Mouse (Mus musculus) lung, adult 18-20 months (tissue): ENCODE measurements around the gene Ube3b.
A peak's percentile ranks its signal among the peaks of the same experiment; 100 is the strongest.

Source experiments
- DNase-seq, 2 experiments: peaks; one replicate each; pipeline ENCODE4 v3.0.0; 2022; ENCODE audit warnings: mixed read lengths in 2 of 2

Gene Ube3b

DNA sequence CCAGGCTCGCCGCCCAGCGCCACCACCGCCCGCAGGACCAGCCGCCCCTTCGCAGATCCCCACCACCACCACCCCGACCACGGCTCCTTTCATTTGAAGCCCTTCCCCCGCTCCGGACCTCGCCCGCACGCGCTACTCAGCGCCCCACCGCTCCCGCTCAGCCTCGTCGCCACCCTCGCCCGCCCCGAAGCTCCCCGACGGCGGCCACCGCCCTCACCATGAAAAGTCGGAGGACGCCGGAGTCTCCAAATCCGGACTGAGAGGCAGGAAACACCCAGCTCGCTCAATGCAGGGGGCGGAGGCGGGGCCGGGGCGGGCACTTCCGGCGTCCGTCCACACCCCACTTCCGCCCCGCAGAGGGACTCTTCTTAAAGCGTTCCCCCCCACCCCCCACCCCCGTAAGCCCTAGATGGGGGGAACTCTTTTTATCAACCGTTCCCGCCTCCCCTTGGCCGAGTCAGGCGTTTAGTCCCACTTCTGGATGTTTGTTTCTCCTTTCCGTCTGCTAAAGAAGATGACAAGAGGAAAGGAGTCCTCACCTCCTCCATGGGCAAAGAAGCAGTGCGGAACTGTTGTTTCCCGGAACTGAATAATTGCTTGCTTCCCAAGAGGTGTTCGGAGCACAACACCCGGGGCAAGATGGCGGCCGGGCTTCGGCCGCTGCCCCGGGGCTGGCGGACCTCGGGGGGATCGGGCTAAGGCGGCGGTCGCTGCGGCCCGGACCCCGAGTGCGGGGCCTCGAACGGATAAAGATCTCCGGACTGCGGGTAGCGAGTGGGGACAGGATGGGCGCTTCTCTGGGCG is at the start of gene Ube3b, which contains the start of gene Kctd10:
Gene Ube3b (plus strand): TSS at position 399 of the 804 bp plus-strand sequence.
Gene Kctd10 (minus strand): TSS at position 300 of the 804 bp plus-strand sequence.
- peak; percentile 84 to 89 for DNase-seq

DNA sequence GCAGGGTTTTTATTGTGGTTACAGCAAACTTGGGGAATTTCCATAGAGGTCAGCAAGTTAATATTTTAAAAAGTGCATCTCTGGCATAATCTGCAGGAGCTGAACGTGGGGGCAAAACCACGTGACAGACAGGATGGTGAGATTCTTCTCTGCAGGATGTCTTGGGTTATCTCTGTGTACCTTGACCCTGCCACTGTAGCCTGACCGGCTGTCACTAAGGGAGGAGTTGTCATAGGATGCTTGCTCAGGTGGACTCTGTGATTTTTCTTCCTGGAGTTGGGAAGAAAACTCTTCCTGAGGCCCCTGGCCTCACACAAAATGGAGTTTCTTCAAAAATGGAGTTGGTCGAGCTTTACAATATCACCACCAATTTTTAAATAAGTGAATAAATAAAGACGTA is 37.4 kb upstream of the Ube3b start:
- no peak for DNase-seq

DNA sequence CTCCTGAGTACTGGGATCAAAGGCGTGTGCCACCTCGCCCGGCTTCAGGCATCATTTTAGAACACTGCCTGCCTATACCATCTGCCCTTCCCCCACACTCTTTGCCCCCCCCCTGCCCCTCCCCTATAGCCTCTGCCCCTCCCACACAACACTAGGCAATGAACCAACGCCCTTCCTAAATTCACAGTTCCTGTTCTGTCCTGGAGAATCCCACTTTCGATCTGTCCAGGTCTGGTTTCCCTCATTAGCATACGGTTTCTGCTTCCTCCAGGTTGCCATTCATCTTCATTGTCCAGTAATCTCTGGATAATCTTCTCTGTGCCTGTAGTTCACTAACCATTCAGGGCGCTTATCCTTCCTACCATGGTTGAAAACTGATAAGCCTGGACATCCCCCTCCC is 36.8 kb upstream of the Ube3b start:
- DNase-seq, result no peak

DNA sequence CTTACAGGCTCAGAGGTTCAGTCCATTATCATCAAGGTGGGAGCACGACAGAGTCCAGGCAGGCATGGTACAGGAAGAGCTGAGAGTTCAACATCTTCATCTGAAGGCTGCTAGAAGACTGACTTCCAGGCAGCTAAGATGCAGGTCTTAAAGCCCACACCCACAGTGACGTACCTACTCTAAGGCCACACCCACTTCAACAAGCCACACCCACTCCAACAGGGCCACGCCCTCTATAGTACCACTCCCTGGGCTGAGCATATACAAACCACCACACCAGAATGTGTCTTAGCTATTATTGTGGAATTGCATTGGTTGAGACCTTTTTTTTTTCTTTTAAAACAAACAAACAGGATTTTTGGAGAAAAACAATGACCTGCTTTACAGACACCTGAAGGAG is 34.9 kb upstream of the Ube3b start:
- DNase-seq, result no peak

DNA sequence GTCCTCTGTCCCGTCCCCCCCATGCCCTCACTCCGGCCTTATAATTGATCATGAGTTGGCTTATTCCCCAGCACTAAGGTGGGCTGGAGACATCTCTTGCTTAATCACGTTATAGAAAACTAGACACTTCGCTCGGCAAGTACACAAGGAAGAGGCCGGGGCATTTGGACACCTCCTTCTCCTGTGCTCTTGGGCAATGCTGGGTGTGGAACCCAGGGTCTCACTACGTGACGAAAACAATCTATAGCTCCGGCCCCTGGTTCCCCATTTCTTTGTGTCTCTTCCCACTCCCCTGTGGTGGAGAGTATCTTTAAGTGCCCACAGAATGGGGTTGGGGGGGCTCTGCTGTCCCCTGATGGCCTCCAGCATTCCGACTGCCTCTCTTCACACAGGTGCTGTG is 33.4 kb upstream of the Ube3b start:
- DNase-seq, result no peak

DNA sequence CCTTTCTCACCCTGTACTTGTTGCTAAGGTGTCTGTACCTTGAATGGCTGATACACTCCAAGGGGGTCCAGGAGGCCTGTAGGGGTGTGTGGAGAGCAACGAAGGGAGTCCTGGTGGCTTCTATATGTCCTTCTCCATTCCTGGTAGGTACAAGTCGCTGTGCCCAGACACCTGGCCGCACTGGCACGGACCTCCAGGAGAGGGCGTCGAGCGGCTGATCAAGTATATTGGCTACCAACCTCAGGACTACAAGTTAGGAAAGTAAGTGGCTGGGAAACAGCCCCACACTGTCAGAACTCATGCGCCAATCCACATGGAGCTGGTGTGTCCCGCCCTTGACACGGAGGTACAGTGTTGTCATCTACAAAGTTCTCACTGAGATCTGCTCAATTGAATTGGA is 28.9 kb upstream of the Ube3b start:
- no peak for DNase-seq

DNA sequence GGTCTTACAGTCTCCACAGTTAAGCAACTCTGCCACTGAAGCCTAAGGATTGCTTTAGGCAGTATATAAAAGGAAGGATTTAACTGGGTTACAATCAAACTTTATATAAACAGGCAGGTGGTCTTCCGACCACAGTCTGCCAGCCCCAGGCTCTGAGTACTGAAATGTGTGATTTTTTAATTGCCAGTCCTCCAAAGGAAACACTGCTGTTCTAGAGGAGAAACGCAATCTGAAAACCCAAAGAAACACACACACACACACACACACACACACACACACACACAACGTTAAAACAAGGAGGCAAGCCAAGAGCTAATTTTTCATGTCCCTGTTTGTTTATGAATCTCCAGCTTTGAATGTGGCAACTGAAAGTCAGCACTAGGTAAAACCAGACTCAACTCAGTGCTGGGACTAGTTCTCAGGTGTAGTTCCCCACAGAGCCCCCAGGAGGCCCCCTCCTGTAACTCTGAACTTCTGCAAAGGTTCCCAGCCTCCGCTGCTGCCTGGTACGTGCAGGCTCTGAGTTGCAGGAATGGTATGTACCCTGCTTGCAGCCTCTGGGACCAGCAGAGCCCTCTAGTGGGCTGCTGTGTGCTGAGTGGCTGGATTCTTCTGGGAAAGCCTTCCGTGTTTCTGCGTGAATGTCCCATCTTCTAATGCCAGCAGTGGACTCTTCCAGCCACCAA is 24.0 kb upstream of the Ube3b start:
- peak; percentile 91 to 94 for DNase-seq

DNA sequence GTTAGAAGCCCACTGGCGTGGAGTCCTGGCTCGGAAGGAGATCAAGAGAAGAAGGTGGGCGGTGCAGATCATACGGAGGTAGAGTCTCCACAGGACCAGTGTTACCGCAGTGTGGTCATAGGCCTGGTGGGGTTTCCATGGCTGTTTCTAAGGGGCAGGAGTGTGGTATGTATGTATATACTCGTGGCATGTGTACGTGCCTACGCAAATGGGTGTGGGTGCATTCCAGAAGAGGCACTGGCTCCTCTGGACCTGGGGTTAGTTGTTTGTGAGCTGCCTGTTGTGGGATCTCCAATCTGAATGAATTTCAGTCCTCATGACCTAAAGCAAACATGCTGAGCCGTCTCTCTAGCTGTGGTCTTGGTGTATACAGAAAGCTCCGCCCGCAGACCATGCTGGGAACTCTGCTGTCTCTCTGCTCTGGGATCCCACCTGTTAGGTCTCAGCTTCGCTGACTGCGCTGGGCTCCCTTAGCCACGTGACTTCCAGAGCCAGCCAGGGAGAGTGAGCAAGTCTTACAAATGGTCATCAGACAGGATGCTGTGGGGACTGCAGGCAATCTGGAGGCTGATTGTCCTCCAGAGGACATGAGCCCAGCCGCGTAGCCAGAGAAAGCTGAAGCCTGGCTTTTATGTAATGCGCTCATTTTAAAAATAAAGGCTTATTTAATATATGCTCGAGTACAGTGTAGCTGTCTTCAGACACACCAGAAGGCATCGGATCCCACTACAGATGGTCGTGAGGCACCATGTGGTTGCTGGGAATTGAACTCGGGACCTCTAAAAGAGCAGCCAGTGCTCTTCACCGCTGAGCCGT is 23.3 kb upstream of the Ube3b start:
- DNase-seq, result no peak

DNA sequence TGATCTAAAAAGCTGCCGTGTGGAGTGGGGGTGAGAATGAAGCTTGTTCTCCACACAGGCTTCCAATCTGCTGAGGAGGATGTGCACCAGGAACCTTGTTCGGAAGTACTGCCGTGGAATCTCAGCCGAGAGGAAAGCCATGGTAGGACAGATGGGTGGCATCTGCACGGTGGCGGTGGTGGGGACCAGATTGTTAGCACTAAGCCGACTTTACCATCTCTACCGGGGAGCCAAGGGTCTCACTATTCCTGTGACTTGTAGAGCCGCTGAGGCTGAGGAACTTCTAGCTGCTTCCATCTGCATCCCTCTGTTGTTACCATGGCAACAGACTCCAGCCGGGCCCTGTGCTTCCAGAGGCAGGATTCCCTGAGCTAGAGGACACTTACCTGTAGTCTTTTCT is 21.6 kb upstream of the Ube3b start:
- DNase-seq, result no peak

DNA sequence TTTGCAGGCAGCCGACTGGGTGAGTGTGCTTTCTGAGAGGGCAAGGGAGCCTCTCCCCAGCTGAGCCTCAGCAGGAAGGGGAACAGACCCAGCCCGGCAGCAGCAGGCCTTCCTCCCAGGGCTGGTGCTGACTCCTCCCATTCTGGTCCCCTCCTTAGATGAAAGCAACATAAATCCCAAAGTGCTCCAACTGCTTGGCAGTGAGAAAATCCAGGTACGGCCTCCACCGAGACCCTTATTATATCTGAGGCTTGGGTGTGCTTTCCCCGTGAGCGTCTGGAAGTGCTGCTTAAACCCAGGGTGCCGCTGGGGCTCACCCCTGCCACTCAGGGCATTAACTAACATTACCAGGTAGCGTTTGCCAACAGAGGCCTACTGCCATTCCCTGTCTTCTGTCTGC is 20.8 kb upstream of the Ube3b start:
- DNase-seq, result no peak

DNA sequence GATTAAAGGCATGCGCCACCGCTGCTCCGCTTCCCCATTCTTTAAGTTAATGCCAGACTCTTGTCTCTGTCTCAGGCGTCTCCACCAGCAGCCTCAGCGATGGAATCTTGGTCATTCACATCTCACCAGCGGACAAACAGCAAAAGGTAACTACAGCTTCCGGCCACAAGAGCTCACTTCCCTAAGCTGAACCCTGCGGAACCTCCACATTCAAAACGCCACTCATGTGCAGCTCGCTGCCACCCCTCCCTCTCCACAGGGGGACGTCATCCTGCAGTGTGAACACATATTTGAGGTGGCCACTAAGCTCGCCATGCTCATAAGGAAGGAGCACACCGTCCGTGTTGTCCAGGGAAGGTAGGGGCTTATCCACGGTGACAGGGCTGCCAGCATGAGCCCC is 19.4 kb upstream of the Ube3b start:
- no peak for DNase-seq

DNA sequence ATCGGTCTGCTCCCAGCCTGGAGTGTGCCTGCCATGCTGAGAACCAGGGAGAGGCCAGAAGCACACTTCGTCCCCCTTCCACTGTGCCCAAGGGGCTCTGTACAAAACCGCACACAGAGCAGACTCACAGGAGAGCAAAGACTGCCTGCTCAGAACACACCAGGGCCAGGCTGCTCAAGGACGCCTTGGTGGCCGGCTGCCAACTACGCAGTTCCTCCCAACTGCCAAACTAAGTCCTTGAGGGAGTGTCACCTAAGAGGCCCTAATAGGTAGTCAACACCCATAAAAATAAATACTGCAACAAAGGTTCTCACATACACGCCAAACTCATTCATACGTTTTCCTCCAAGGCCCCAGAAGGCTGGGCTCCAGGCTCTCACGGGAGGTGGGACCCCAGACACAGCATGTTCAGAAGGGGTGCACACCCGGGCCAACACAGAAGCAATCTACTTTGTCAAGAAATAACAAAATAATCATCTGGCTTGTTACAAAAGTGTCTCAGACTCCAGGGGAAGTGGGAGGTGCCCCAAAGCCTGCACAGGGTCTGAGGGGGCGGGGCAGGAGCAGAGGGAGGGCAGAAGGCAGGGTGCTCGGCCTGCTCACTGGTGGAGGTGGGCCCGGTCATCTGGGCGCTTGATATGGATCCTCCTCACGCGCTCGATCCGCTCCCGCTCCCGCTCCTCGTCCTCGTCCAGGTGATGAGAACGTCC is 15.2 kb upstream of the Ube3b start:
- DNase-seq, result peak; percentile 91 to 93

DNA sequence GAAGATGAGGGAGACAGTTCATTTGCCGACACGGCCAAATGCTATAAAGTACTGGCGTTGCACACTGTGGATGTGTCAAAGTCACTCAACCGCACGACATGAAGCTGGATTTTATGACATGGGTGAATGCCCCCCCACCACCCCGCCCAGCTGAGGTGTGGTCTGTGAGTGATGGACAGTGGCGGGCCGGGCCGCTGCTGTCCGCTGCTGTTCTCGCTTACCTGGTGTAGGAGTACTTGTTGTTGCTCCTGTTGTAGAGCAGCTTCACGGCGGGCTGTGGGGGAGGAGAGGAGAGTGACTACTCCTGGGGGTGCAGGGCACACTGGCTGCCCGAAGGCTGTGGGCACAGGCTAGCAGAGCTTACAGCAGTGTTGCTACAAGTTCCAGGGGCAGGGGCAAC is 12.3 kb upstream of the Ube3b start:
- no peak for DNase-seq

DNA sequence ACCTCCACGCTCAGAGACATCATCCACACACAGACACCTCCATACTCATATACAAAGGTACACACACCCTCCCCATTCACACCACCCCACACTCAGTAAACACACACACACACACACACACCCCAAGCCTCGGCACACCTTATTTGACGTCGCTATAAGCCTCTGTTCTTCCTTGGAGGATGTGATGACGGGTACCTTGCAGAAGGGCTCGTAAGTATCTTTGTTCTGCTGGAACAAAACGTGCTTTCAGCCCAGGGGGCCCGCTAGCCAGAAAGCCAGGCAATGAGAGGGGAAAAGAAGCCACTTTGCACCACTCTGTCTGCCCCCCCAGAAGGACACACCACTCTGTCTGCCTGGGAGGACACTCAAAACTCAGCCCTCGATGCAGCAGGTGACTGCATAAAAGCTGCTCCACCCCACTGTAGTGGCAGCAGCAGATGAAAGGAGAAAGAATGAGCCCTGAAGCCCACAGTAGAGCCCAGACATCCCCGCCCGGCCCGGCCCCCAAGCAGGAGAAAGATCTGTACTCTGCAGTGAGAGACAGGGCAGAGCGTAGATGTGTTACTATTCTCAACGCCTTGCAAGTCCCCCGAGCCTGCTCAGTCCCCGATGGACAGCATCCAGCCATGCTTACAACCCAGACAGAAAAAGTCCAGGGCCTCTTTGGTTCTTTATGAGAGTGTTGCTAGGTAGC is 11.5 kb upstream of the Ube3b start:
- DNase-seq, result no peak

DNA sequence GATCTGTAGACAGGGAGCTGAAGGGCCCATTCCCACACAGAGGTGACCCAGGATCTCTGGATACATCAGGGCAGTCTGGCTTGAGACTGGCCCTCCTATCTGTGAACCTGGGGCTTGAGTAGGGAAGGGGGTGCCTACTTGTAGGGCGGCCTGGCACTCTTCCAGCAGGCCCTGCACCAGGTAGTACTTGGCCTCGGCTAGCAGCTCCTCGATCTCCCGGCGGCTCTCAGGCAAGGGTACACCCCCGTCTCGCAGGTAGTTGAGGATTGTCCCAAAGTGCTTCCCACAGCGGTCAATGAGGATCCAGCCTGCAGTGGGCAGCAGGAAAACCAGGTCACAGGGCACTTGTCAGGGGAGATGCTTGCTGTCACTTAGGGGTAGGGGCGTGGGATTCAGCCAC is 10.5 kb upstream of the Ube3b start:
- peak in 1 of 2 experiments; percentile 54 for DNase-seq

DNA sequence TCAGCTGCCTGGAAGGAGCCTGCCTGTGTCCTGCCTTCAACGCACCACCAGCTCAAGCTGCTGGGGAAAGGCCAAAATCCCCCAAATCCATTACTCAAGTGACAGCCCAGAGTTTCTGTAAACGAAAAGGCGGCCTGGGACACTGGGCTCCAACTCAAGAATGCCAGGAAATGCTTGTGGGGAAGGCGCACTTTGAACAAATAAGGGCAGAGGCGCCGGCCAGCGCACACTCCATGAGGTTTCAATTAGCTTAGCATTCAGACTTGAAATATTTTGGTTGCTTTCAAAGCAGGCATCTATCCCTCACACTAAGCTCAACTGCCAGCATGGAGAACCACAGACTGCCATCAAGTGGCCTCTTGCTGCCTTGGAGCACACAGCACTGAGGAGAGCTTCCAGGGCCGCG is 10.0 kb upstream of the Ube3b start:
- DNase-seq, result peak; percentile 90 to 93

DNA sequence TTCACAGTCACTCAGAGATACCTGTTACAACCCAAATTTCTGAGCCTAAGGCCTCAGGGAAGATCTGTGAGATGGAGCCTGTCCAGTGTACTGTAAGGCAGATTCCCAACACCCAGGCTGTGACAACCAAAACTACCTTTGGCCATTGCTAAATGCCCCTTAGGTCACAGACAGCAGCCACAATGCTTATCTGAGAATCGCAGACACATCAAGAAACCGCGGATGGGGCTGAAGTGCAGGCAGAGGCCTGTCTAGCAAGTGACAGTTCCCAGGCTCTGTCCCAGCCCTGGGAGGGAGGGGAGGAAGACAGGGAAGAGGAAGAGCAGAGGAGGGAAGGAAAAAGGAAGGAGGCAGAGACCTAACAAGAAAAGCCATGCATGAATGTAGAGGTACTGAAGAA is 9.1 kb upstream of the Ube3b start:
- no peak for DNase-seq

DNA sequence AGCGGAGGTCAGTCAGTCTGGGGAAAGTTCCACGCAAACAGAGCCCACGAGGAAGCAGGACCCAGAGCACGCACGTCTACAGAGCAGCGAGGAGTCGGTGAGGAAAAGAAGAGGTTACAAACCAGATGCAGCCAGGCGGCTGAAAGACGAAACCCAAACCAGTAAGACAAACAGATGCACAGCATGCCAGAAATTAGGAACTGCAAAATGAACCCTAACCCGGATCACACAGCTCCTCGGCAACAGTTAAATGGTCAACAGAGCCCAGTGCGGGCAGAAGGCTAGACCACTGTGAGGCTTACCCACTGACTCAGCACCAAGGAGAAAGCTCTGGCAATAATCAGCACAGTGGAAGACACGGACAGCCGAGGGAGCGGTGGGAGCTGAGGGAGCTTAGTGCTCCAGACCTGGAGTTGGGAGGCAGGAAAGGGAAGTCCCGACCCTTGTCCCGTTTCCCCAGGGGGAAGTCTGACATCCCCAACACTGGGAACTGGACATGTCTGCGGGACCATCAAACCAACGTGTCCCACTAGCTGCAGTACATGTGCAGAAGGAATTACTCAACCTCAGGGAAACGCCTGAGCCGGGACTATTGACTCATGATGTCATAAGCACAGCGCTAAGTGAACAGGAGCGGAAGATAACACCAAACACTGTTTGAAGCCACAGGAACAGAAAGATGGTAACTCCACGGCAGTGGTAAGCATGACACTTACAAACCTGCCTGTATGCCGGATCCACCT is 8.5 kb upstream of the Ube3b start:
- DNase-seq, result peak; percentile 50 to 68

DNA sequence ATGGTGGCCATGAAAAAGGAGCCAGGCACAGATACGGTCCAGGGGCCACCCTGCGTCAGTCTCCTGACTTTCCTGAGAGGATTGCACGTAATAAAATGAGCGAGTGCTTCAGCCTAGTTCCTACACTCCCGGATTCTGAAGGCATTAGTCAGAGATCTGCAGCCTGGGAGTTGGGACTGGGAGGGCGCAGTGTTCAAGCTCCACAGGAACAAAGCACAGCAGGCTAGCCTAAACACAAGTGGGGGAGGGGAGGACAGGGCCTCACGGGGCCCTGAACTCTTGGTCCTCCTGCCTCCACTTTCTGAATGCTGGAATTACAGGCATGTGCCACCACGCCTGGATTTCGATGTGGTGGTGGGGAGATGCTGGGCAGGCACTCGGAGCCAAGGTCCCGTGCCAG is 7.8 kb upstream of the Ube3b start:
- DNase-seq, result peak; percentile 59 to 69

DNA sequence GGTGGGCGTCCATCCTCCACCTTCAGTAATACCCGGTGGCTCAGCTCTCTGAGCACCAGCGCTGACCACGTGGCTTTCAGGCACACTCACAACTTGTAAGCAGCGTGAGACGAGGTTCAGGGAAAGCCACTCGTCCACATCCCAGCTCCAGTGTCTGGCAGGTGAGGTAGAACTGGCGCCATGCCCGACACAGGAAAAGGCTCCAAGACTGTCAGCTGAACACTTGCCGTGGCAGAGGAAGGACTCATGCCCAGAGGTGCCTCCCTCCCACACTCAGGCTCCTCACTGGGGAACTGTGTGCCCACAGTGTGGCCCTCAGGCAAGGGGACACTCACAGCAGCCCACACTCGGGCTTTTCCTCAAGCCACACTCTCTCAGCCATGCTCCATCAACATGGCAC is 7.2 kb upstream of the Ube3b start:
- peak; percentile 87 to 90 for DNase-seq

DNA sequence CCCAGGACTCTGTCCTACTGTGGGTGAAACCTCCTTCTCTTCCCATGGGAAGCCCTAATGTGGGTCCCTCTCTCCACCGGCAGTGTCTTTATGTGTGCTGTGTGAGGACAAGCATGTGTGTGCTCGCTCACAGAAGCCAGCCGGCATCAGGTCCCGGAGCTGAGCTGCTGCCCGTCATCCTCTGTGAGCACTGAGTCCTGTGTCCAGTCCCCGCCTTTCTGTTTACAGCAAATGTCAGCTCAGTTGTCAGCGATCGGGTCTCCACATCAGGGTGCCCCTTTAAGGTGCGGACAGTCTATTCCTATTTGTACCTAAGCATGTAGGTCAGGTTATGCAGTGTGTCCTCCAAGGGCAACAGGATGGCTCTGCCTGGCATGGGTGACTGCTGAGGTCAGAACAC is 6.8 kb upstream of the Ube3b start:
- DNase-seq, result no peak
